Mouse (Mus musculus): Measurements from ENCODE around the gene Gstp1. TPM values are rescaled to one million over a fixed set of nuclear protein-coding genes. Genes with fewer than 3 reads are reported as not detected.

Gene Gstp1
- polyA plus RNA-seq, 1 experiment: 119 TPM

- Histone ChIP-seq H3K4me3 (ENCODE audit: low read depth, low read length) (no peak overlapping the region), H3K9ac (ENCODE audit: low read depth, poor library complexity, severe bottlenecking) (no peak overlapping the region), H3K27ac (ENCODE audit: insufficient read depth, low read length) (no peak overlapping the region), H3K36me3 (ENCODE audit: control insufficient read depth, insufficient read depth, low read length, poor library complexity, severe bottlenecking) (no peaks in the 10 kb centered on the region), H3K4me1 (ENCODE audit: control insufficient read depth, insufficient read depth, low read length) (no peaks in the 10 kb centered on the region), H3K9me3 (replicated peaks; ENCODE audit: control insufficient read depth, insufficient read depth, low read length, poor library complexity, severe bottlenecking) (no peaks in the 10 kb centered on the region), H3K27me3 (ENCODE audit: control insufficient read depth, insufficient read depth, low read length, poor library complexity, severe bottlenecking) (no peaks in the 10 kb centered on the region)
- TF ChIP-seq CTCF (IDR thresholded peaks at IDR 0.05; ENCODE audit: low read depth, low read length) (peak; percentile 73), EP300 (IDR thresholded peaks at IDR 0.05; ENCODE audit: insufficient read depth, low read depth, low read length) (no peak), POLR2A (IDR thresholded peaks at IDR 0.05; ENCODE audit: insufficient read depth, low read length) (no peak)
Observed at GRCm38 (mm10) chr19:4018743-4019583, 18.8 kb downstream of the Gstp1 start.

GRCm38 (mm10) chr19:4017921-4018587, 19.7 kb downstream of the Gstp1 start:
- Histone ChIP-seq H3K4me1 (ENCODE audit: control insufficient read depth, insufficient read depth, low read length) (no peaks in the 10 kb centered on the region), H3K4me3 (ENCODE audit: low read depth, low read length) (no peak overlapping the region), H3K27ac (ENCODE audit: insufficient read depth, low read length) (no peak overlapping the region), H3K9me3 (replicated peaks; ENCODE audit: control insufficient read depth, insufficient read depth, low read length, poor library complexity, severe bottlenecking) (no peaks in the 10 kb centered on the region), H3K27me3 (ENCODE audit: control insufficient read depth, insufficient read depth, low read length, poor library complexity, severe bottlenecking) (no peaks in the 10 kb centered on the region), H3K36me3 (ENCODE audit: control insufficient read depth, insufficient read depth, low read length, poor library complexity, severe bottlenecking) (no peaks in the 10 kb centered on the region), H3K9ac (ENCODE audit: low read depth, poor library complexity, severe bottlenecking) (no peak overlapping the region)
- no peak for TF ChIP-seq CTCF (IDR thresholded peaks at IDR 0.05; ENCODE audit: low read depth, low read length)
- TF ChIP-seq POLR2A (IDR thresholded peaks at IDR 0.05; ENCODE audit: insufficient read depth, low read length): no peak
- no peak for TF ChIP-seq EP300 (IDR thresholded peaks at IDR 0.05; ENCODE audit: insufficient read depth, low read depth, low read length)

GRCm38 (mm10) chr19:4015635-4016034, 22.1 kb downstream of the Gstp1 start:
- no peak overlapping the region for H3K27ac ChIP-seq (ENCODE audit: insufficient read depth, low read length)
- H3K9ac ChIP-seq (ENCODE audit: low read depth, poor library complexity, severe bottlenecking): no peak overlapping the region
- TF ChIP-seq POLR2A (IDR thresholded peaks at IDR 0.05; ENCODE audit: insufficient read depth, low read length) (no peak), EP300 (IDR thresholded peaks at IDR 0.05; ENCODE audit: insufficient read depth, low read depth, low read length) (no peak), CTCF (IDR thresholded peaks at IDR 0.05; ENCODE audit: low read depth, low read length) (no peak)
- no peak overlapping the region for H3K4me3 ChIP-seq (ENCODE audit: low read depth, low read length)
- H3K36me3 ChIP-seq (ENCODE audit: control insufficient read depth, insufficient read depth, low read length, poor library complexity, severe bottlenecking): no peaks in the 10 kb centered on the region
- no peaks in the 10 kb centered on the region for H3K9me3 ChIP-seq (replicated peaks; ENCODE audit: control insufficient read depth, insufficient read depth, low read length, poor library complexity, severe bottlenecking)
- no peaks in the 10 kb centered on the region for H3K27me3 ChIP-seq (ENCODE audit: control insufficient read depth, insufficient read depth, low read length, poor library complexity, severe bottlenecking)
- H3K4me1 ChIP-seq (ENCODE audit: control insufficient read depth, insufficient read depth, low read length): no peaks in the 10 kb centered on the region

GRCm38 (mm10) chr19:4014802-4015201, 23.0 kb downstream of the Gstp1 start:
- no peaks in the 10 kb centered on the region for H3K4me1 ChIP-seq (ENCODE audit: control insufficient read depth, insufficient read depth, low read length)
- H3K9me3 ChIP-seq (replicated peaks; ENCODE audit: control insufficient read depth, insufficient read depth, low read length, poor library complexity, severe bottlenecking): no peaks in the 10 kb centered on the region
- H3K4me3 ChIP-seq (ENCODE audit: low read depth, low read length): no peak overlapping the region
- no peak overlapping the region for H3K27ac ChIP-seq (ENCODE audit: insufficient read depth, low read length)
- no peak for TF ChIP-seq EP300 (IDR thresholded peaks at IDR 0.05; ENCODE audit: insufficient read depth, low read depth, low read length)
- no peak for TF ChIP-seq POLR2A (IDR thresholded peaks at IDR 0.05; ENCODE audit: insufficient read depth, low read length)
- TF ChIP-seq CTCF (IDR thresholded peaks at IDR 0.05; ENCODE audit: low read depth, low read length): no peak
- no peaks in the 10 kb centered on the region for H3K27me3 ChIP-seq (ENCODE audit: control insufficient read depth, insufficient read depth, low read length, poor library complexity, severe bottlenecking)
- H3K9ac ChIP-seq (ENCODE audit: low read depth, poor library complexity, severe bottlenecking): no peak overlapping the region
- H3K36me3 ChIP-seq (ENCODE audit: control insufficient read depth, insufficient read depth, low read length, poor library complexity, severe bottlenecking): peaks cover 3% of the 10 kb centered on the region; the same call in 1 of the 2 replicates

- peak overlapping the region; percentile 57 for H3K9ac ChIP-seq (ENCODE audit: low read depth, poor library complexity, severe bottlenecking)
- TF ChIP-seq EP300 (IDR thresholded peaks at IDR 0.05; ENCODE audit: insufficient read depth, low read depth, low read length) (no peak), POLR2A (IDR thresholded peaks at IDR 0.05; ENCODE audit: insufficient read depth, low read length) (no peak), CTCF (IDR thresholded peaks at IDR 0.05; ENCODE audit: low read depth, low read length) (no peak)
- no peaks in the 10 kb centered on the region for H3K9me3 ChIP-seq (replicated peaks; ENCODE audit: control insufficient read depth, insufficient read depth, low read length, poor library complexity, severe bottlenecking)
- H3K4me1 ChIP-seq (ENCODE audit: control insufficient read depth, insufficient read depth, low read length): no peaks in the 10 kb centered on the region
- H3K27me3 ChIP-seq (ENCODE audit: control insufficient read depth, insufficient read depth, low read length, poor library complexity, severe bottlenecking): no peaks in the 10 kb centered on the region
- no peak overlapping the region for H3K27ac ChIP-seq (ENCODE audit: insufficient read depth, low read length)
- peaks cover 6% of the 10 kb centered on the region; the same call in 1 of the 2 replicates for H3K36me3 ChIP-seq (ENCODE audit: control insufficient read depth, insufficient read depth, low read length, poor library complexity, severe bottlenecking)
- H3K4me3 ChIP-seq (ENCODE audit: low read depth, low read length): peak overlapping the region; percentile 75
Observed at GRCm38 (mm10) chr19:4013066-4013465, 24.7 kb downstream of the Gstp1 start.

Measured in ES-Bruce4 (cell line).